In genomic region chr17:88493551-88493950, GRCm38 (mm10) we compare ENCODE assay signal across 14 mouse cellular contexts. TPM values are rescaled to one million over a fixed set of nuclear protein-coding genes. Genes with fewer than 3 reads are reported as not detected.
DNase-seq lines count a peak whose midpoint lies in the region; ATAC-seq and TF ChIP-seq lines count a peak whose summit lies in the region.
"Had no signal": no experiment of that assay in that cellular context is flagged by ENCODE, and none has a peak within 500 bp of the region (broad histone marks: within the 10 kb centered on the region; RNA-seq: fewer than 3 reads in every experiment).

No protein-coding gene starts in this region.

- TF ChIP-seq EP300 in liver, postnatal 0 days (IDR thresholded peaks at IDR 0.05; ENCODE audit: low read depth), result no peak

- no peak overlapping the region for H3K27ac ChIP-seq in liver, postnatal 0 days (ENCODE audit: low read depth)
- peak overlapping the region; percentile 94 for H3K27ac ChIP-seq in hindbrain, embryonic 12.5 days
- peak overlapping the region; percentile 93 for H3K27ac ChIP-seq in midbrain, embryonic 14.5 days (replicated peaks; ENCODE audit: low read depth, low read length)
- no peak overlapping the region for H3K27ac ChIP-seq in heart, embryonic 11.5 days (ENCODE audit: low read depth, low read length)
- H3K27ac ChIP-seq: heart, embryonic 15.5 days had no signal

- peak; percentile 4 for DNase-seq in liver, postnatal 0 days
- DNase-seq in liver, result no peak
- DNase-seq in midbrain, embryonic 14.5 days, result peak; percentile 40
- no peak for DNase-seq in spleen, postnatal 10 days (ENCODE audit: low spot score in 2 of 2)
- DNase-seq in adrenal gland, adult 18-20 months (ENCODE audit: low spot score in 2 of 2), result no peak
- DNase-seq: gastrocnemius, postnatal 36 days had no signal

- ATAC-seq in liver, postnatal 0 days, result no peak
- no peak for ATAC-seq in hindbrain, embryonic 12.5 days (ENCODE audit: low FRiP score)
- no peak for ATAC-seq in midbrain, embryonic 14.5 days (ENCODE audit: low FRiP score, low TSS enrichment)
- no peak for ATAC-seq in heart, embryonic 11.5 days (replicated peaks; ENCODE audit: insufficient number of reproducible peaks, low FRiP score, low TSS enrichment)
- ATAC-seq: activated CD4-positive, CD25-positive, alpha-beta regulatory T cell, adult 4 months; intestine, embryonic 16.5 days had no signal

- H3K9ac ChIP-seq in liver, postnatal 0 days (replicated peaks), result no peak overlapping the region
- 0 out of 2 replicates have a peak overlapping the region, but pooled peaks have one; percentile 36 for H3K9ac ChIP-seq in hindbrain, embryonic 12.5 days
- H3K9ac ChIP-seq in midbrain, embryonic 14.5 days (replicated peaks; ENCODE audit: low read length), result peak overlapping the region; percentile 44; the same call in 1 of the 2 replicates
- no peak overlapping the region for H3K9ac ChIP-seq in heart, embryonic 11.5 days (ENCODE audit: low read depth, low read length)
- H3K9ac ChIP-seq: heart, embryonic 15.5 days; lung, embryonic 14.5 days had no signal

- no peak for TF ChIP-seq CTCF in liver, postnatal 0 days (IDR thresholded peaks at IDR 0.05; ENCODE audit: low read depth)

- no peak overlapping the region for H3K4me3 ChIP-seq in liver, postnatal 0 days (ENCODE audit: low read depth, low read length)
- H3K4me3 ChIP-seq in hindbrain, embryonic 12.5 days, result no peak overlapping the region
- 0 out of 2 replicates have a peak overlapping the region, but pooled peaks have one; percentile 4 for H3K4me3 ChIP-seq in midbrain, embryonic 14.5 days (replicated peaks; ENCODE audit: low read depth, low read length)
- no peak overlapping the region for H3K4me3 ChIP-seq in heart, embryonic 11.5 days (ENCODE audit: low read depth, low read length)
- H3K4me3 ChIP-seq: embryonic facial prominence, embryonic 10.5 days; heart, embryonic 15.5 days; megakaryocyte, embryonic 14.5 days had no signal

- no peaks in the 10 kb centered on the region for H3K4me1 ChIP-seq in liver, postnatal 0 days (ENCODE audit: insufficient read depth)
- peaks cover 17% of the 10 kb centered on the region for H3K4me1 ChIP-seq in hindbrain, embryonic 12.5 days
- peaks cover 21% of the 10 kb centered on the region for H3K4me1 ChIP-seq in midbrain, embryonic 14.5 days (ENCODE audit: control insufficient read depth, insufficient read depth, low read length)
- no peaks in the 10 kb centered on the region for H3K4me1 ChIP-seq in heart, embryonic 11.5 days (ENCODE audit: control insufficient read depth, insufficient read depth, low read length)
- H3K4me1 ChIP-seq: megakaryocyte, embryonic 14.5 days had no signal

- no peaks in the 10 kb centered on the region for H3K9me3 ChIP-seq in liver, postnatal 0 days (ENCODE audit: low read length)
- H3K9me3 ChIP-seq in hindbrain, embryonic 12.5 days (replicated peaks), result no peaks in the 10 kb centered on the region
- H3K9me3 ChIP-seq in midbrain, embryonic 14.5 days (ENCODE audit: control insufficient read depth, low read length), result no peaks in the 10 kb centered on the region
- no peaks in the 10 kb centered on the region for H3K9me3 ChIP-seq in heart, embryonic 11.5 days (replicated peaks; ENCODE audit: control insufficient read depth, low read length)
- H3K9me3 ChIP-seq: embryonic facial prominence, embryonic 10.5 days; heart, embryonic 15.5 days; megakaryocyte, embryonic 14.5 days had no signal

- 86% methylated on average over 9 of the region's 9 CpGs for WGBS in liver, postnatal 0 days (ENCODE audit: insufficient replicate concordance)
- 56% methylated on average over 9 of the region's 9 CpGs for WGBS in hindbrain, embryonic 12.5 days
- 35% methylated on average over 9 of the region's 9 CpGs for WGBS in midbrain, embryonic 14.5 days
- WGBS in heart, embryonic 11.5 days (ENCODE audit: insufficient replicate concordance), result 83% methylated on average over 9 of the region's 9 CpGs

- no peaks in the 10 kb centered on the region for H3K27me3 ChIP-seq in liver, postnatal 0 days (ENCODE audit: insufficient read depth, low read length)
- H3K27me3 ChIP-seq in hindbrain, embryonic 12.5 days, result no peaks in the 10 kb centered on the region
- H3K27me3 ChIP-seq in midbrain, embryonic 14.5 days (ENCODE audit: control insufficient read depth, insufficient read depth, low read length), result no peaks in the 10 kb centered on the region
- H3K27me3 ChIP-seq in heart, embryonic 11.5 days (ENCODE audit: control insufficient read depth, insufficient read depth, low read length), result no peaks in the 10 kb centered on the region
- H3K27me3 ChIP-seq: heart, embryonic 15.5 days; megakaryocyte, embryonic 14.5 days had no signal

- H3K4me2 ChIP-seq in liver, postnatal 0 days (ENCODE audit: low read depth, low read length), result no peak overlapping the region
- peak overlapping the region; percentile 29 for H3K4me2 ChIP-seq in hindbrain, embryonic 12.5 days (replicated peaks)
- H3K4me2 ChIP-seq in midbrain, embryonic 14.5 days (ENCODE audit: low read length), result peak overlapping the region; percentile 47
- H3K4me2 ChIP-seq in heart, embryonic 11.5 days, result no peak overlapping the region
- H3K4me2 ChIP-seq: heart, embryonic 15.5 days had no signal

- peaks cover 20% of the 10 kb centered on the region for H3K36me3 ChIP-seq in liver, postnatal 0 days (replicated peaks; ENCODE audit: insufficient read depth, low read length)
- no peaks in the 10 kb centered on the region for H3K36me3 ChIP-seq in hindbrain, embryonic 12.5 days
- H3K36me3 ChIP-seq in midbrain, embryonic 14.5 days (ENCODE audit: control insufficient read depth, insufficient read depth, low read length), result no peaks in the 10 kb centered on the region
- H3K36me3 ChIP-seq in heart, embryonic 11.5 days (ENCODE audit: control insufficient read depth, insufficient read depth, low read length), result 0 out of 2 replicates have a peak, but pooled peaks cover 2% of the 10 kb centered on the region
- H3K36me3 ChIP-seq: heart, embryonic 15.5 days had no signal

RNA-seq across cellular contexts. Expression of gene Ppp1r21, which starts 36.4 kb away (rescaled TPM):
- polyA plus RNA-seq in liver, postnatal 0 days (2015; fragmentation: Nextera tagmentation; extraction: Ambion mirVana), result 9.0 TPM in 2 replicates
- 25.9 and 28.2 TPM in 2 replicates for polyA plus RNA-seq in hindbrain, embryonic 12.5 days (2016; fragmentation: Nextera tagmentation; extraction: Ambion mirVana)
- polyA plus RNA-seq in midbrain, embryonic 14.5 days (2014; fragmentation: Nextera tagmentation; extraction: Ambion mirVana), result 47.2 and 48.6 TPM in 2 replicates
- 10 to 100 TPM; 40.0 to 48.9 TPM for total RNA-seq in adrenal gland, adult 18-20 months (2021)
- 15.9 and 16.8 TPM in 2 replicates for polyA plus RNA-seq in heart, embryonic 11.5 days (2014; fragmentation: Nextera tagmentation; extraction: Ambion mirVana)

RNA-seq across cellular contexts. Expression of gene Foxn2, which starts 53.0 kb away (rescaled TPM):
- polyA plus RNA-seq in liver, postnatal 0 days (2015; fragmentation: Nextera tagmentation; extraction: Ambion mirVana), result 6.6 and 6.8 TPM in 2 replicates
- 13.4 and 15.2 TPM in 2 replicates for polyA plus RNA-seq in hindbrain, embryonic 12.5 days (2016; fragmentation: Nextera tagmentation; extraction: Ambion mirVana)
- 7.7 and 9.8 TPM in 2 replicates for polyA plus RNA-seq in midbrain, embryonic 14.5 days (2014; fragmentation: Nextera tagmentation; extraction: Ambion mirVana)
- total RNA-seq in adrenal gland, adult 18-20 months (2021), result 10 to 100 TPM; 19.0 to 20.9 TPM
- 7.4 and 8.0 TPM in 2 replicates for polyA plus RNA-seq in heart, embryonic 11.5 days (2014; fragmentation: Nextera tagmentation; extraction: Ambion mirVana)

Comparison
In these comparisons a context has a peak if more than half of its experiments do, and no peak if none do; other contexts are left out.
1. DNase-seq: peak in liver, postnatal 0 days (single experiment) and midbrain, embryonic 14.5 days (single experiment); none in liver (single experiment), spleen, postnatal 10 days (0 of 2) and adrenal gland, adult 18-20 months (0 of 2).
2. H3K27ac ChIP-seq: peak in hindbrain, embryonic 12.5 days (single experiment) and midbrain, embryonic 14.5 days (single experiment); none in liver, postnatal 0 days (single experiment) and heart, embryonic 11.5 days (single experiment).
3. H3K4me2 ChIP-seq: peak in hindbrain, embryonic 12.5 days (single experiment) and midbrain, embryonic 14.5 days (single experiment); none in liver, postnatal 0 days (single experiment) and heart, embryonic 11.5 days (single experiment).
4. H3K9ac ChIP-seq: peak in hindbrain, embryonic 12.5 days (single experiment) and midbrain, embryonic 14.5 days (single experiment); none in liver, postnatal 0 days (single experiment) and heart, embryonic 11.5 days (single experiment).